Mouse (Mus musculus) urinary bladder, adult 2 months (tissue): ENCODE results near the gene Stx18. TPM values are rescaled to one million over a fixed set of nuclear protein-coding genes. Genes with fewer than 3 reads are reported as not detected.

Experiments used
- DNase-seq: peaks from one replicate; pipeline ENCODE4 v3.0.0; 2022; ENCODE audit warnings: low spot score
- polyA plus RNA-seq: library from polyadenylated mRNA; depleted of rRNA; stranded (reverse); fragments of >200 nt; gene quantifications from 2 replicates; pipeline ENCODE4 v1.2.3, GENCODE M21; 2012

The Stx18 gene
- polyA plus RNA-seq, 1 experiment: 28.7 TPM

DNA sequence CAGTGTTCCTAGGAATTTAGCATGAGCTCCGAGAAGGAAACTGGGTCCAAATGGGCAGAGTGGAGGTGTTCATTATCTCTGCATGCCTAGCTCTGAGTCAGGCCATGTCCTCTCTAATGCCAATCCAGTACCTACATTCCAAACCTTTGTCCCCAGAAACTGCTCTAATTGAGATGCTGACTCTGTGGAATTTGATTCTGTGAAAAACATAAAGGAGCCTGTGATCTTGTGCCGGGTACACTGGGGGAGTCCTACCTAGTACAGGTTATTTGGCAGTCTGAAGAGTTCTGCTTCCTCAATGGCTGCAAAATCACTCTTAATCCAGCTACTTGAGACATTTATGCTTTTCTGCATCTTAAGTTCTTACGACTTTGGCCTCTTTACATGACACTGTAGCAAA, 40.0 kb downstream of the Stx18 start:
- DNase-seq: no peak

DNA sequence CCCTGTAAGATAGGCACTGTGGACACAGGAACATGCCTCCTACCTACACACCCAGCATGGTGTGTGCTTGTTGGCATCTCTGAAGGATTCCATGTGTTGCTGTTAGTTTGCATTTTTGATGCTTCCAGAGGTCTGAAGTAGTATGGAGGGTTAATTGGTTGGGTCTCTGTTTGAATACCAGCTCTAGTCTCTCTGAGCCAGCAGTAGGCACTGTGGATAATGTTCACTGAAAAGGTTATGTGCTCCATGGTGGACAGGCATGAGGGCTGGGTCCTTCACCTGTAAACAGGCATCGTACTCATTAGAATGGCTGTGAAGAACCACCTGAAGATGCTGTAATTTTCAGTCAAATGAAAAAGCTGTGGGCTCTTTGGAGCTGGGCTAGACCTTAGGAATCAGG, 41.9 kb downstream of the Stx18 start:
- no peak for DNase-seq

DNA sequence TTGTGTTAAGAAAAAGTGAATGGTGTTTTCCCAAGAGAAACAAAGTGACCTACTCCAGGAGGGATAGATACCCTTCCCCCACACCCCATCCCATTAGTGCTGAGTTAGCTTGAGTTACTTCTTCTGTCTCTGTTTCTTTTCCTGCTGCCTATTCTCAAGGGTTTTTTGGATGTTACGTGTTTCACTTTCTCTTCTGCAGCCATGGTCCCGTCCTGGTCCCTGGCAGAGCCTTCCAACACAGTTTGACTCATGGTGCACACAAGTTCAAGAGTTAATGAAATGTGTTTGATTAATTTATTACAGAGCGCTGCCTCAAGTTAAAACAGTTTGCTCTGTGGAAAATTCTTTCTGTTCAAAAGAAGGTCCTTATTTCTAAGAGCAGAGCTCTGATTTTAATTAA, 44.0 kb downstream of the Stx18 start:
- DNase-seq: no peak

DNA sequence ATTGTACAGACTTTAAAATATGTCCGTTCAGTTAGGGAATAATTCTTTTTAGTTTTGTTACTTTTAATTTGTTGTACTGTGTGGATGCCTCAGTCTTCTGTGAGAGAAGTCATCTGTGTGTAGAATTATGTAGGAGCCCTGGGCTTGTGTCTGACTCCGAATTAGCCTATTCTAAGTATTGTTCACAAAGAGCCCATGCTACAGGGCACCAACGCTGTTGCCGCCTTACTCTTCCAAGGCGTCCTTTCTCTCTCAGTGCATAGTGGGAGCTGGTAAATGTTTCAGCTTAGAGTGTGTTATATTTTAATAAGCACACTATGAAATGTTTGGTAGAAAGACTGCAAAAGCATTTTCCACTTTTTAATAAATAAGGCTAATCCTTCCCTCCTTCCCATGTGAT, 44.8 kb downstream of the Stx18 start:
- no peak for DNase-seq

DNA sequence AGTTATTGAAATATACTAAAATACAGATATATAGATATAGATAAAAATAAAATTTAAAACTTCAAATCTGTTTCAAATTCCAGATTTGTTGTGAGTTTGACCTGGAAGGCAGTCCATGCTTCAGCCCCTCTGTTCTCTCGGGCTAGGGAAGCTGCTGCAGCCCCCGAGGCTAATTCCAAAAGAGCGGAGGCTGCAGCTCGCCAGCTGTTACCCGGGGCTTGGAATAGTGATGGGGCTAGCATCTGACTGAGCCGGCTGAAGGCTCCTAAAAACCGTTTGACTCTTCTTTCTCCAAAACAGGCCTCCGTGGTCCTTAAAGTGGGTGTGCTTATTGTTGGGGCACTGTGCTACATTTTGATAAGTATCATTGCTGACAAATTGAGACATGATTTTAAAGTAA, 46.1 kb downstream of the Stx18 start:
- no peak for DNase-seq

DNA sequence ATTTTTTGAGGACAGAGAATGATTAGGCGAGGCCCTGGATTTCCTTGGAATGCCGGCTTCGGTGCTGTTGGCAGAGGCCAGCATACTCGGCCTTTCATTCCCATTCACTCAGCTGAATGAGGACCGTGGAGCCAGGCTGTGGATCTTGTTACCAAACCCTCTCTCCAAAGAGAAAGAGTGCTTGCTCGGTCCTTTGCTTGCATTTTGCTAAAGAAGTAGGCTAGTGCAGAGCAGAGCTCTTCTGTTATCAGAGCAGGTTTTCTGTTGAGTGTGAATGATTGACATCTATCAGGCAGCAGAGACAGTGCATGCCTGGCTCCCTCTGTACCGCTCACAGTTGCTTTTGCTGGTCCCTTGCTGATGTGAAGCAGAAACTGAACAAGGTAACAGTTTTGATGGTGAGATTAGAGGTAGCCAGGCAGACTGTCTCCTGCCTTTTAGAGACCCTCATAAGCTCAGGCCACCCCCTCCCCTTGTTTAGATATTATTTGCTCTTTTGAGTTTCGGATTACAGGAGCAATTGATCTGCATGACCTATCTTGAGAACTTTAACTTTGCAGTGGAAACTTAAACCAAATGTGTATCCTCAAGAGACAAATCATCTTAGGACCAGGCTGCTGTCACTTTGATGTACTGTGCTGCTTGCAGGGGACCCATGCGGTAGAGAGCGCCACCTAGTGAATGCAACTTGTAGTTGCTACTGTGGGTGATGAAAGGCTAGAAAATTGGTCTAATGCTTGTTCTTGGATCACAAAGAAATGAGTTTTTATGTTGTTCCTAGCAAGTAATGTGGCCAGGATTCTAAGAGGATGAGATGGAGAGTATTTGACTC, 47.2 kb downstream of the Stx18 start:
- DNase-seq: no peak

DNA sequence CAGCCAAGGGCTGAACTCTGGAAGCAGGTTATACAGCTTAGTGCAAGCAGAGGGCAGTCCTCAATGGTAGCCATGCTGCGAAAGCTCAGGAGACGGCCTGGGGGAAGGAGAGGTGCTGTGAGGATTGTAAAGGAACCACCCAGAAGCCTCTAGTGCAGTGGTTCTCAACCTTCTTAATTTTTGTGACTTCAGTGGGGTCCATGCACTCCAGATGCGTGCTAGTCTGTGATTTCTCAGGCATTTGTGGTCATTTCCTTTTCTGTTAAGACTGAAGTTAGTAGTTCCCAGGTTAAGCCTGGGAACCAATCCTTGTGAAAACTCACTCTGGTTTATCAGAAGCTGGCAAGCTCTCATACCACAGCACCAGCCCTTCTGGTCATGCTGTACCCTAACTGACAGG, 51.6 kb downstream of the Stx18 start:
- DNase-seq: no peak

DNA sequence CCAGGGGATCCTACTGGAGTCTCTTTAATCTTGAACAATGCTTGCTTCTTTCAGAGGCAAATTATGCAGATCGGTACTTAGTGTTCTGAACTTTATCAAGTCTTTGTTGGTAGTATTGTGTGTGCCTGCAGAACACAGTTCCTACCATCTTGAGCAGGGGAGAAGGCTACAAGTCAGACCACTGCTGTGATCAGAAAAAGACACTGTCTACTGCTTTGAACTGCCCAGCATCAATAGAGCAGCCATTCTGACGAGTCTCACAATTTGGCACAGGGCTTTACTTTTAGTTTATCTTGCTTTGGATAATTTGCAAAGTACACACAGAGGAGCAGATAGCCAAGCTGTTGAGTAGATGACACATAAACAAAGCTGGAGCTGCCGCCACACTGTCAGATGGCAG, 52.0 kb downstream of the Stx18 start:
- DNase-seq: no peak

DNA sequence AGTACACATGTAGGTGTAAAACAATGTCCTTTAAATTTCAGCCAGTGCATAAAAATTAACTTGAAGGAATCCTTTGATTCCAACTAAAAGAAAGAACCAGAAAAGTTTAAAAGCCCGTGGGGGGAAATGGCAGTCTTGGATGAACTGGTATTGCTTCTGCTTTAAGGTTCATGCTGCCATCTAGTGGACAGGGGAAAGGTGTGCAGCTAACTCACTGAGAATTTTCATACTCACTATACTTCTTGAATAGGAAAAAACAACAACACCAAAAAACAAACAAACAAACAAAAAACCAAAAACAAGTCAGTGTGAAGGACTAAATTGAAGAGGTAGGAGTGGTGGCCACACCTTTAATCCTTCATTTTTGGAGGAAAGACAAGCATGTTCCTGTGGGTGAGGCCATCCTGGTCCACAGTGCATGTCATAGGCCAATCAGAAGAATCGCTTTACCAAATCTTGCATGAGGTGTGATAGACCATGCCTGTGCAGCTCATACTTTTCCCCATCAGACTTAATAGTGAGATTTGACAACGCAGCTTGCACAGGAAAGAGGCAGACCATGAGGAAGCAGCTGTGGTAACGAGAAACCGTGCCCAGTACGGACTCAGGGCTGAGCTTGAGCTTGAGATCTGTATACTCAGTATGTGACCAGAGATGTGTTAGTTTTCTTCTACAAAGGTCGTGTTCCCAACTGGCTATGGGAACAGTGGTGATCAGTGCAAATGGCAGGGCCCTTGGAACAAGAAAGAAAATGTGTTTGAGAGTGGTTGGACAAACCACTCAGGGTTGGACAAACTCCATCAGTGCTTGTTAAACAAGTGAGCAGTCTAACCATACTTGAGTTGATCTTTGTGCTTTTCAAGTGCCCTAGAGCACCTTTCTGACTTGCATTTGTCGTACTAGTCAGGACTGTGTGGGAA, 52.8 kb downstream of the Stx18 start:
- no peak for DNase-seq

DNA sequence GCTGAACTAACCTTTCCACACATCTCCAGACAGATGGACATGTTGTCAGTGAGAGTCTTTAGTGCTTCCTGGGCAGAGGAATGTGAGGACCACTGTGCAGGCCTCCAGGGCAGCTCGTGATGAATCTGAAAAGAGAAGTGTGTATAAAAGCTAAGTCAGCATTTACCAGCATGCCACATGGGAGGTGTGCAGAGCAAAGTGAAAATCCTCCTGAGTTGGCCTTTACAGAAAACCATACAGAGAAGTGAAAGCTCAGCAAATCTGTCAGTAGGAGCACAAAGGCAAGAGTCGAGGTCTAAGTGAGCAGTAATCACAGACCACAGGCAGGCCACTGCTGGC, 53.4 kb downstream of the Stx18 start:
- no peak for DNase-seq

DNA sequence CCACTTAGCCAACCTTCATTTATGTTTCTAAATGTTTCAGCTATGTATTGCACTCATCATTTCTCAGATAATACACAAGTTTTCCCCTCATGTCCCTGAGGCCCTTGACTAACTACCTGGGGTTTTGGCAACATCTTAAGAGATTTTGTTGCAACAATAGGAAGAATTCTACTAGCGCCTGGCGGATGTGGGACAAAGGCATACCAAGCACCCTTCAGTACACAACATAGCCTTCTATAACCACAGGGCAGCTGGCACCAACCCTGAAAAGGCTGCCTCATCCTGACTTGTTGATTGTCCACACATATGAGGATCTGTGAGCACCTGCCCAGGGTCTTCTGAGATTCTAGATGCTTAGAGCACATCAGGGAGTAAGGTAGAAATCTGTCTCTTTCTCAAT, 55.8 kb downstream of the Stx18 start:
- no peak for DNase-seq

DNA sequence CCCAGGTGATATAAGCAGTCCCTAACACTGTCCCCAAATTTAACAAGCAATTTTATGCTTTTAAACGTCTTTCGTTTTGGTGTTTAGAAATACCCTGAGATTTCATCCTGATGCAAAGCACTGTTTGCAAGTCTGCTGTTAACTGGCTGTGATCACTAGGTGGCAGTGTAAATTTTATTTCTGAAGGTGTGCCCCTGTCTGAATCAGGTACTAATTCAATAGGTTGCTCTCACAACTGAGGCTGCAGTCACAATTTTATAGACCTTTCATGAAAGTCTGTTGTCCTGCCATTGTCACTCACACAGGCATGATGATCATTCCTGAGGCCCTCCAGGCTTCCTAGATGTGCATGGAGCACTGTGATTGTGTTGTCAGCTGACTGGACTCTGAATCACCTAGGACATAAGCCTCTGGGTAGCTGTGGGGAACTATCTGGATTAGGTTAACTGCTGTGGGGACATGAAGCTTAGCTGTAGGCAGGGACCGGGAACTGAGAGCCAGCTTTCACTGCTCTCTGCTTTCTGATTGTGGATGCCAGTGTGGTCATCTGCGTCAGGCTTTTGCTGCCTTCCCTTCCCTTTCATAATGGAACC, 59.1 kb downstream of the Stx18 start:
- no peak for DNase-seq

DNA sequence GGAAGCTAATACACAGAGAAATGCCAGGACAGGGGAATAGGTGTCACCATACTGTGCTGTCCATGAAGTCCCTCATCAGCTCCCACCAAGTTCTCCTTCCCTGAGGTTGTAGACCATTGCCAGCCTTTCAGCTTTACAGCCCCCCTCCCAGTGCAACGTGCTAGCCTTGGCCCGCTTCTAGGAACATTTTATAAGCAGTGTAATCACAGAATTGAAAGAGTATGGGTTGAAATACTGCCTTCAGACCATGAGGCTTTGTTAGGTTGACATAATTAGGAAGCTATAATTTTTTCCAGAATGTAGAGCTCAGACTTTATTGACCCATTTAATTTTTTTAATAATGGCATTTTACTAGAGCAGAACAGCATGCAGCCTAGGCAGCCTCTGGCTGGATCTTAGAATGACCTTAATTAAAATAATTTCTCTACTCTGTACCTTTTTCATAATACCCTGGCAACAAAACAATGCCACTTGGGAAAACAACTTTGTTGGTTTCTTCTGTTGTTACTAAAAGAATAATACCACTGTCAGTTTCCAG, 60.7 kb downstream of the Stx18 start:
- DNase-seq: no peak

DNA sequence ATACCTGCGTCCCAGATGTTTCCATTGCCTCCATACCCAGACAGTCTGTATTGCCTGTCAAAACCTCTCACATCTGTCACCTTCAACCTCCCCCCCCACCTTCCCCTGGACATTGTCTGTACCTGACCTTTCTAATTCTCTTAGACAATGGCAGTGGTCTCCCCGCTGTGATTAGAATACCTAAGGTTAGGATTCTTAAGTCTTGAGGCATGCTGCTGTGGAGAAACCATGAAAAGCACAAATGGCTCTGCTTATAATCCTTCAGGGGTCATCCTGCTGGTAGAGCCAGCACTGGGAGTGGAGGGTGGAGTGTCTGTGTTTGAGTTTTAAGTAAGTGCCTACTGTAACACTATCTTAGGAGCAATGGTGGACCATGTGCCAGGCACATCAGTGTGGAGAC, 64.4 kb downstream of the Stx18 start:
- no peak for DNase-seq

DNA sequence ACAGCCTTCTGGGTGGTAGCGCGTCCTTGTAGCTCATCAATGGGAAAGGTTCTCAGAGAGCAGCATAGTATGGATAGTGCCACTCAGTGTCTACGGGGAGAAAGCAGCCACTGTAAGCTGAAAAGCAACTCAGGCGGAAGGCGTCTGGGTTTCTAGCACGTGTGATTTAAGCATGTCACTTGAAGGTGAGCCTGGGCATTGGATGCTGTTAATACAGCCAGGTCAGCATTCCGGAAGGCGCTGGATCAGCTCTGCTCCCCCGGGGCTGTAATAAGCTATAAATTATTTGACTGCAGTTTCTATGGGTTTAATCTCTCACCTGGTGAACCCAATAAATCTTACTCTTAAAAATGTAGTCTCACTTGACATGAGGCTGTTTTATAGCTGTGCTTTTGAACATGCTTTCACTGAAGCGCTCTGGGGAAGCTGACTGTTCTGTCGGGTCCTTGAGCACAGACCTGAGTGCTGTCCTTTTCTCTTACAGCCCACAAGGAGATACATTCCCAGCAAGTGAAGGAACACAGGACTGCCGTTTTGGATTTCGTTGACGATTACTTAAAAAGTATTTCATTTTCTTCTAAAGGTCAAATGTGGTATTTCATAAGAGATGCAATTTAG, 67.6 kb downstream of the Stx18 start:
- no peak for DNase-seq

DNA sequence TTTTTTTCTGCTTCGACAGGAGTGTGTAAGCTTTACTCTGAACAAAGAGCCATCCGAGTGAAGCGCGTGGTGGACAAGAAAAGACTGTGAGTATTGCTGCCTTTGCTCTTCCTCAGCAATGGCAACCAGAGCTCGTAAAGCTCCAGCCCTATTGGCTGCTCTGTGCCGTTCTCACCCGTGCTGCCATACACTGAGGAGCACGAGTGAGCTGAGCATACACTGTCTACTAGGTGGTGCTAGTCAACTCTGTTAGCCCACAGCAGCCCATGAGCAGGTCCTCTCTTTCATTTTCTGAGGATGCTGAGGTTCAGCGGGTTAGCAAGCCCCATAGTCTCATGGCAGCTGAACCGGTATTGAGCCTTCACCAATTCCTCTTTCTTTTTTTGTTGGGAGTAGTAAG, 68.3 kb downstream of the Stx18 start:
- DNase-seq: no peak

DNA sequence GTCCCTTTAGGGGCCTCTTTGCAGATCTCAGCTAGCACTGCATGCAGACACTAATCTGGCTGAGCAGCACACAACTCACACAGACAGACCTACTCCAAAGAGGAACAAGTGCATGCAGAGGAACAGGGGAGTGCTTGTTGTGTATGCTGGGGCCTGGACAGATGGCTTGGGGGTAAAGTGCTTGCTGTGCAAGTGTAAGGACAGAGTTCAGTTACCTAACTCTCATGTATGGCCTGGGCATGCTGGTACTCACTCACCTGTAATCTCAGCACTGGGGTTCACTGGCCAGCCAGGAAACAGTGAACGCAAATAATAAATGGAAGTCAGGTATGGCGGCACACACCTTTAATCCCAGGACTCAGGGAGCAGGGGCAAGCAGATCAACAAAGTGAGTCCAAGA, 76.0 kb downstream of the Stx18 start:
- DNase-seq: no peak

DNA sequence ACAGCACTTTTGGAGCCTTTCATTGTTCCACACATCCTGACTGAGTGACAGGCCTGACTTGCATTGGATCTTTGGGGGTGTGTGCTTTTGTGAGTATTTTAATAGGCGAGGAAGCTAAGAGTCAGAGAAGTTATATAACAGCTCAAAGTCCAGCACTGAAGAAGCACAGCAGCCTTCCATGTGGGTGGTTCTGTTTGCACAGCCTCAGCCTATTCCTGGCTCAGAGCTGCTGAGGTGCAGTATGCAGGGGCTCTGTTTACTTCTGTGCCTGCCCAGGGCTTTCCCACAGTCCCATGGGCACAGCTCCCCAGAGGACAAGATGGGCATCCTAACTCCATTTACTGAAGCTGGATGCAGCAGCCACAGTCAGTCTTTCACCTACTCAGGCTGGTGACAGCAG, 78.5 kb downstream of the Stx18 start:
- no peak for DNase-seq

DNA sequence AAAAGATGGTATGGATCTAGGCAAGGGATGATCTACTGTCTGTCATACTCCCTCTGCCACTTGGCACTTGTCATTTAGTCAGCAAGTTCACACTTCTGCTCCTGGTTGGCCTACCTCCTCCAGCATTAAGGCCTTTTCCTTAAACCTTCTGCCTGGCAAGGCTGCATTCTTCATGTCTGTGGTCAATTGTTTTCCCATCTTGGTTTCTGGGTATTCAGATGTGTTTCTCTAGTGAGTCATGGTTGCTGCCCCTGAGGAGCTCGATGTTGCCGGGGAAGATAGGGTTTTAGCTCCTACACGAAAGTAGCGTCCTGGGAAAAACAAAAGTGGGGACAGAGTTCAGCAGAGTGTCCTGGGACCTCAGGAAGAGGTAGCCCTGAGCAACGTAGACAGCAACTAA, 80.7 kb downstream of the Stx18 start:
- no peak for DNase-seq

DNA sequence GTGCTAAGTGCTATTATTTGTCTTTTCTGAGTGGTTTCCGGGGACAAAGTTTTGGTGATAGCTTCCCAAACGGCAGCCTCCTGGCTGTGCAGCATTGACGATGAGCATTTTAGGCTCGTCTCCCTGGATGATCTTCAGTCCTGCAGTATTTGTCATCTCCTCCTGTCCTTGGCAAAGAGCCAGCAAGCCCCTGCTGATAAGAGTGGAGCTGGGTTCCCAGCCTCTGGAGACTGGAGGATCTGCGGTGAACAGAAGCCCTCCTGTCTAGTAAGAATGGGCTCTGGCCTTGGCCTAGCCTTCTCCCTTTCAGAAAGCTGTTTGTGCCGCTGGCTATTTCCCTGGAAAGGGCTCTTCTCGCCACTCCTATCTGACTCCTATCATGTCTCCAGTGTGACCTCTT, 83.2 kb downstream of the Stx18 start:
- DNase-seq: no peak

DNA sequence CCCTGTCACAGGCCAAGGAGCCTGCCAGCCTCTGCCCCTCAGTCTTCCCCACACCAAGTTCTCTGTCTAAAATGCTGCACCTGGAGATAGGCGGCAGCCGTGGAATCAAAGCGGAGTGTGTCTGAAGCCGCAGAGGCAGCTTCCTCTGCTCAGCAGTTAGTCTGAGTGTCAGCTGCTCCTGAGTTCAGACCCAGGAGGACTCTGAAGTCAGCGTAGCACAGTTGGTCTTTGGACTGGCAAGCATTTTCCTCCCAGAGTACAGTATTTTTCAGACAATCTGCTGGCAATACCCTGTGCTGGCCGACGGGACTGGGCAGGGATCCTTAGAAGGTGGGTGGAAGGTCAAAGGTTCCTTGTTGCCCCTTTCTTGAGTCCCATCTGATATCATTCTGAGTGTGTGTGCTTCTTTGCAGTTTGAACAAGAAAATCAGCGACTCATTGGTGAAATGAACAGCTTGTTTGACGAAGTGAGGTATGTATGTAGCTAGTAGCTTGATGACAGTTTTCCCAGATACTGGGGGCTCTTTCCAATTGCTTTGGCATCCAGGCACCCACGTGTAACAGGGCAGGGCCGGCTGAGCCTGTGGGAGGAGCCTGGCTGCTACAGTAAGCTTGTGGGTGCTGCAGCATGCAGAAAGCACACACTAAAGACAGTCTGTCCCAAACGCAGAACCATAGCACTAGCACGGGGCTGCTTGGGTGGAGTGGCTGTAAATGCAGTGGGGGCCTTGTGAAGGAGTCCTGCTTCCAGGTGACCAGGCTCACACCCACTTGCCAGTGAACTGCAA, 88.2 kb downstream of the Stx18 start:
- DNase-seq: no peak
